Comparison of ENCODE assay signal across 8 mouse cellular contexts in the genomic region with DNA sequence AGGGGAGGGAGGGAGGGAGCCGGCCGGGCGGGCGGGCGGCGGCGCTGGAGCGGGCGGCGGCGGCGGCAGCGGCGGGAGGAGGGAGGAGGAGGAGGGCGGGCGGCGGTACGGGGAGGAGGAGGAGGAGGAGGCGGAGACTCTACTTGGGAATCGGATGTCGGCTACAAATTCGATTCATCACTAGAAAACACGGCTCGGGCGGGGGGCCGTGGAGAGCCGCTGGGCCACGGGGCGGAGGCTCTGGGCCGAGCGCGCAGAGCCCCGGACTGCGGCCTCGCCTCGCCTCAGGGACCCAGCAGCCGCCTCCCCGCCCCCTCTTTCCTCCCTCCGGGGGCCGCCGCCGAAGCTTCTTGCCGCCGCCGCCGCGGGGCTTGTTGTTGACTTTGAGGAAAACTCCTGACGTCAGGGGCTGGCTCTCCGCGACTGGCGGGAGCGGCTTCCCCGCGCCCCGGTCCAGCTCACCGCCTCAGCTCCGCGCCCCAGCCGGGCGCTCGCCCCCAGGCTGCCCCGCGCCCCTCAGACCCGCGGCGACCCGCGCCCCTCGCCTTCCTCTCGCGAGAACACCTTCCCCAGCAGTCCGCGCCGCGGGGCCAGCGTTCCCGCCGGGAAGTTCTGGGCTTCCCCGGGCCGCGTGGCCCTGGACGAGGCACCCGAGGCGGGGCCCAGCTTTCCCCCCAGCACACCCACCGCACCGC. TPM values are rescaled to one million over a fixed set of nuclear protein-coding genes. Genes with fewer than 3 reads are reported as not detected.
DNase-seq lines count a peak whose midpoint lies in the region; ATAC-seq and TF ChIP-seq lines count a peak whose summit lies in the region.

No protein-coding gene starts in this region.

- no peak for TF ChIP-seq POLR2A in bone marrow macrophage, adult 2 months (IDR thresholded peaks at IDR 0.05; ENCODE audit: borderline replicate concordance, low read depth, low read length)
- peak; percentile 68 for TF ChIP-seq POLR2A in embryonic fibroblast, embryonic 13.5 days (IDR thresholded peaks at IDR 0.05; ENCODE audit: low read depth, low read length)
- TF ChIP-seq POLR2A in myocyte (IDR thresholded peaks at IDR 0.05; ENCODE audit: insufficient read length, low read depth), result peak; percentile 63

- H3K4me3 ChIP-seq in bone marrow macrophage, adult 2 months (ENCODE audit: insufficient read depth, low read length), result peak overlapping the region; percentile 76
- peak overlapping the region; percentile 42 for H3K4me3 ChIP-seq in embryonic fibroblast, embryonic 13.5 days (ENCODE audit: insufficient read depth, low read length)
- H3K4me3 ChIP-seq in heart, embryonic 10.5 days, result peak overlapping the region; percentile 98
- H3K4me3 ChIP-seq in kidney, embryonic 15.5 days (replicated peaks), result peak overlapping the region; percentile 90
- H3K4me3 ChIP-seq in myocyte, result peak overlapping the region; percentile 25

- H3K9me3 ChIP-seq in heart, embryonic 10.5 days, result no peaks in the 10 kb centered on the region
- H3K9me3 ChIP-seq in kidney, embryonic 15.5 days (replicated peaks), result no peaks in the 10 kb centered on the region

- no peak for TF ChIP-seq CTCF in bone marrow macrophage, adult 2 months (IDR thresholded peaks at IDR 0.05; ENCODE audit: low read depth, low read length)
- TF ChIP-seq CTCF in embryonic fibroblast, embryonic 13.5 days (IDR thresholded peaks at IDR 0.05; ENCODE audit: borderline replicate concordance, insufficient read depth, low read length), result no peak

- peak overlapping the region; percentile 49 for H3K27ac ChIP-seq in bone marrow macrophage, adult 2 months (ENCODE audit: insufficient read depth, low read depth, low read length)
- H3K27ac ChIP-seq in embryonic fibroblast, embryonic 13.5 days (ENCODE audit: insufficient read depth, low read length), result peak overlapping the region; percentile 68; the same call in 1 of the 2 replicates
- H3K27ac ChIP-seq in heart, embryonic 10.5 days, result peak overlapping the region; percentile 99
- H3K27ac ChIP-seq in kidney, embryonic 15.5 days, result peak overlapping the region; percentile 98

- H3K4me1 ChIP-seq in bone marrow macrophage, adult 2 months (ENCODE audit: control insufficient read depth, insufficient read depth, low read length), result peaks cover 15% of the 10 kb centered on the region
- no peaks in the 10 kb centered on the region for H3K4me1 ChIP-seq in embryonic fibroblast, embryonic 13.5 days (ENCODE audit: control insufficient read depth, insufficient read depth, low read length)
- peaks cover 9% of the 10 kb centered on the region for H3K4me1 ChIP-seq in heart, embryonic 10.5 days
- peaks cover 11% of the 10 kb centered on the region for H3K4me1 ChIP-seq in kidney, embryonic 15.5 days

- H3ac ChIP-seq in myocyte (ENCODE audit: control insufficient read depth, insufficient read length), result peak overlapping the region; percentile 0

- H3K79me2 ChIP-seq in myocyte (ENCODE audit: control insufficient read depth, insufficient read depth), result peaks cover 35% of the 10 kb centered on the region

- H3K4me2 ChIP-seq in kidney, embryonic 15.5 days, result peak overlapping the region; percentile 95
- peak overlapping the region; percentile 82 for H3K4me2 ChIP-seq in myocyte (ENCODE audit: low read depth)

- no peaks in the 10 kb centered on the region for H3K36me3 ChIP-seq in heart, embryonic 10.5 days
- H3K36me3 ChIP-seq in kidney, embryonic 15.5 days, result no peaks in the 10 kb centered on the region
- no peaks in the 10 kb centered on the region for H3K36me3 ChIP-seq in myocyte (ENCODE audit: control insufficient read depth, insufficient read depth)

- no peaks in the 10 kb centered on the region for H3K27me3 ChIP-seq in heart, embryonic 10.5 days (ENCODE audit: insufficient read depth, poor library complexity, severe bottlenecking)
- no peaks in the 10 kb centered on the region for H3K27me3 ChIP-seq in kidney, embryonic 15.5 days
- no peaks in the 10 kb centered on the region for H3K27me3 ChIP-seq in myocyte (ENCODE audit: control insufficient read depth, insufficient read depth, insufficient read length)

- H3K9ac ChIP-seq in kidney, embryonic 15.5 days, result peak overlapping the region; percentile 87

- peak; percentile 90 to 91 for DNase-seq in B cell, adult 2 months
- peak; percentile 91 for DNase-seq in heart, embryonic 10.5 days (ENCODE audit: low spot score)
- peak; percentile 87 for DNase-seq in liver
- peak; percentile 76 to 90 for DNase-seq in spleen, postnatal 4 days (ENCODE audit: low spot score in 2 of 2)

- ATAC-seq in kidney, embryonic 15.5 days (replicated peaks; ENCODE audit: low FRiP score), result peak; percentile 95

- under 1% methylated on average over 61 of the region's 86 CpGs for WGBS in heart, embryonic 10.5 days
- WGBS in kidney, embryonic 15.5 days, result under 1% methylated on average over 61 of the region's 86 CpGs

TF ChIP-seq in myocyte, 11 proteins besides CTCF, POLR2A, EP300 and RAD21:
- TF ChIP-seq POLR2AphosphoS2 (IDR thresholded peaks at IDR 0.05; ENCODE audit: insufficient read length, low read depth), result no peak
- no peak for TF ChIP-seq TCF12 (IDR thresholded peaks at IDR 0.05; ENCODE audit: insufficient read depth, poor library complexity, severe bottlenecking)
- no peak for TF ChIP-seq E2F4 (IDR thresholded peaks at IDR 0.05; ENCODE audit: insufficient read depth)
- TF ChIP-seq SRF (IDR thresholded peaks at IDR 0.05; ENCODE audit: control insufficient read depth, insufficient read length, low read depth), result no peak
- no peak for TF ChIP-seq CEBPB (IDR thresholded peaks at IDR 0.05; ENCODE audit: insufficient read depth, poor library complexity, severe bottlenecking)
- no peak for TF ChIP-seq MYOD1 (IDR thresholded peaks at IDR 0.05; ENCODE audit: control insufficient read depth in 1 of 3, insufficient read length in 2 of 3, low read depth in 2 of 3)
- no peak for TF ChIP-seq MAX (IDR thresholded peaks at IDR 0.05; ENCODE audit: low read depth)
- TF ChIP-seq REST (IDR thresholded peaks at IDR 0.05; ENCODE audit: insufficient read depth, insufficient read length), result no peak
- no peak for TF ChIP-seq TCF3 (IDR thresholded peaks at IDR 0.05; ENCODE audit: insufficient read length, low read depth)
- no peak for TF ChIP-seq USF1 (IDR thresholded peaks at IDR 0.05; ENCODE audit: low read depth)
- TF ChIP-seq MYOG (IDR thresholded peaks at IDR 0.05; ENCODE audit: control insufficient read depth in 1 of 3, insufficient read depth in 1 of 3, insufficient read length in 2 of 3, low read depth in 2 of 3), result no peak

RNA-seq across cellular contexts. Expression of a gene that starts 0.5 kb away (rescaled TPM):
- 29.7 and 32.6 TPM in 2 replicates for polyA plus RNA-seq in bone marrow macrophage, adult 2 months (2012; ENCODE audit: insufficient read depth, insufficient read length, missing spikeins)
- polyA plus RNA-seq in embryonic fibroblast, embryonic 13.5 days (2011; ENCODE audit: insufficient read length, low read depth, missing spikeins), result 44.7 and 50.9 TPM in 2 replicates
- 5.7 and 6.1 TPM in 2 replicates for polyA plus RNA-seq in heart, embryonic 10.5 days (2016; fragmentation: Nextera tagmentation; extraction: Ambion mirVana)
- 4.6 and 4.9 TPM in 2 replicates for polyA plus RNA-seq in kidney, embryonic 15.5 days (2015; fragmentation: Nextera tagmentation; extraction: Ambion mirVana)
- polyA plus RNA-seq in myocyte (2012; fragmentation: generic; extraction: Trizol), result 8.7 TPM

Comparison
In these comparisons a context has a peak if more than half of its experiments do, and no peak if none do; other contexts are left out.
1. Peak in every context shown above with its lines: DNase-seq, ATAC-seq, H3K4me3 ChIP-seq and H3K27ac ChIP-seq.
2. H3K27ac ChIP-seq: peak in every context shown above with its lines; median percentile 99 in heart, embryonic 10.5 days; 98 in kidney, embryonic 15.5 days; 68 in embryonic fibroblast, embryonic 13.5 days; 49 in bone marrow macrophage, adult 2 months.
3. H3K4me3 ChIP-seq: peak in every context shown above with its lines; median percentile 98 in heart, embryonic 10.5 days; 90 in kidney, embryonic 15.5 days; 76 in bone marrow macrophage, adult 2 months; 42 in embryonic fibroblast, embryonic 13.5 days; 25 in myocyte.